Mouse (Mus musculus): ENCODE measurements around the gene Ppp2r5e.

Ppp2r5e gene

DNA sequence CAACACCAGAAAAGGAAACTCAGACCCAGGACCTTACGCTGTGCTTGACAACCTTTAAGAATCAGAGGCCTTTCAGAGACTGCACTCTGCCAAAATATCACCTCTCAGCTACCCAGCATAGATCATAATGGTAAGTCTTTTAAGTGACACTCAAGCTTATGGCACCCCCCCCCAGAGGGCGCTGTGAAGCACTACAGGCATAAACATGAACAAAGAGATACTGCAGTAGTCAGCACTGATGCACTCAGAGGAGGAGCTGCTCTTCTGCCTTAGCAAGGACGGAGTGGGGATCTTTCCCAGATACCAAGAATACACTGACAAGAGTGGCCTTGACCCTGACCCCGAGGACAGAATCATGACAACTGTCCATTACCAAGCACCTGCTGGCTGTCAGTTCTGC, 23.8 kb downstream of the Ppp2r5e start:
- 69% methylated on average over 4 of the region's 4 CpGs for WGBS

- WGBS: 59% methylated on average over 1 of the region's 1 CpGs
Measured at GRCm38 (mm10) chr12:75570138-75570537, 25.9 kb downstream of the Ppp2r5e start.

DNA sequence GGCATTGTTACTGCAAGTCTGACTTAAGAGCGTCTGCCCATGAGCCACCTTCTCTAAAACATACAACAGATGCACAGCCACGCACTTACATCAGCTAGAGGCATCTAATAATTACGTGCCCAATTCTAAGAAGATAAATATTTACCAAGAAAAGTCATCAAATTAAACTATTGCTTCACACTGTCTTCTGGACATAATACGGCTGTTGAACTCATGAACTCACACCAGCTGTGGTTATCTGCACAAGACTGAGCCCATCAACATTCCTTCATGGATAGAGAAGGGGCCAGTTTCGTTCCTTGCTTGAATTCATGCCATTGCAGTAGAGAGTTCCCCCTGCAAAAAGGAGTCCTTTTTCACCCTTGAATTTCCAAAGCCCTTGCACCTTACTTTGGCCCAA, 28.3 kb downstream of the Ppp2r5e start:
- WGBS: 75% methylated on average over 5 of the region's 5 CpGs

DNA sequence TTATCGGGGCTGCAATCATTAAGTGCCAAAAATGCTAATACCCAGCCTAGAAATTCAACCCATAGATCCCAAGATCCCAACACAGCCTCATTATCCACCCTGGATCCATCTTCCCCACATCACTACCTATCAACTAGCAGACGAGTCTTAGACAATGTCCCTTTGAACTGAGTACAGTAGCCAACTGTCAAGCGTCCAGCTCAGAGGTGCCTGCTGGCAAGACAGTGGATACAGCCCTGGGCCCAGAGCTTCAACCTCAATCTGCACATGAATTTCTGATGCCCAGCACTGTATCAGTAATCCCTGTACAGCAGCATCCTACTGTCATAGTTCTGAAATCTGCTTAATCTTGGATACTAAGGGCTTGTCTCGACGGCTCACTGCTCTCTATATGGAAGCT, 30.3 kb downstream of the Ppp2r5e start:
- 69% methylated on average over 5 of the region's 5 CpGs for WGBS

GRCm38 (mm10) chr12:75564498-75564897, 31.5 kb downstream of the Ppp2r5e start:
- 65% methylated on average over 1 of the region's 1 CpGs for WGBS

GRCm38 (mm10) chr12:75562996-75563618, 32.9 kb downstream of the Ppp2r5e start:
- WGBS: 94% methylated on average over 1 of the region's 1 CpGs

DNA sequence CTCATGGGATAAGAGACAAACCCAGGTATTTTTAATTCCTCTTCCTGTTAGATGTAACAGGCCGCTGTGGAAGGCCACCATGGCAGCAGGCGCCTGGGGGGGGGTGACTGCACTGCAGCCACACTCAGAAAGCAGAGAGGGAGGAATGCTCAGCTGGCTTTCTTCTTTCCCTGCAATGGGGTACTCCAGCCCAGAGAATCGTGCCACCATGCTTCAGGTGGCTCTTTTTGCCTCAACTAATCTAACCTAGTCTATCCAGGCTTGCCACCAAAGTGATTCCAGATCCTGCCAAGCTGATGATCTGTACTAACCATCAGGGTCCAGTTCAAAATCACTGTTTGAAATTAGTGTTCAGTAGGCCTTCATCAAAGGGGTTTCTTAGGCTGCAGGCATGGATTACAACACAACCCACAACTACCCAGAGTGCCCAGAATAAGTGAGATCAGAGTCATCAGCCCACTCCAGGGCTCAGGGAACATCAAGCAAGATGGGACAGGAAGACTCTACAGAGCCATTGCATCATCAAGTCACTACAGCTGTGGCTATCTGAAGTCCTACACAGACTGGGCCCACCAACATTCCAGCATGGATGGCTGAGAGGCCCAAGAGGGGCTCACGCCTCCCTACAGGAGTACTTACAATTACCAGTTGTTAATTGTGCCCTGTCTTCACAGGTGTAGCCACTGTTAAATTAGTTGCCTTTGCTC, 35.2 kb downstream of the Ppp2r5e start:
- 87% methylated on average over 4 of the region's 4 CpGs for WGBS

- 62% methylated on average over 2 of the region's 2 CpGs for WGBS
Measured at GRCm38 (mm10) chr12:75559196-75559595, 36.8 kb downstream of the Ppp2r5e start.

DNA sequence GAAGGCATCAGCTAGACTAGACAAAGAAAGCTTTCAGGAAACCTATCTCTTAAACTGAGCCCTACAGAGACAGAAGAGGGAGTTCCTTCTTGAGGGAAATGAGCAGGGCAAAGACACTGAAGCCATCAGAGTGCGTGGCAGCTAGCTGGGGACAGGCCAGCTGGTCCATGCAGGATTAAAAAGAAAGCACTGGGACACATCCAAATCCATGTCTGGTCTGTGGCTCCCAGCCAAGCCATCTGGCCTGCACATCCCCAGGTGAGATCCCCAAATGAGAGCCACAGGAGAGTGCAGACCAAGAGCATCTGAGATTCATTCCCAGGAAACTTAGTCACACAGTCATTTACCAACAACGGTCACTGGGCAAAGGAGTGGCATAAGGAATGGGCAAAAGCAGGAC, 38.2 kb downstream of the Ppp2r5e start:
- 54% methylated on average over 2 of the region's 2 CpGs for WGBS

DNA sequence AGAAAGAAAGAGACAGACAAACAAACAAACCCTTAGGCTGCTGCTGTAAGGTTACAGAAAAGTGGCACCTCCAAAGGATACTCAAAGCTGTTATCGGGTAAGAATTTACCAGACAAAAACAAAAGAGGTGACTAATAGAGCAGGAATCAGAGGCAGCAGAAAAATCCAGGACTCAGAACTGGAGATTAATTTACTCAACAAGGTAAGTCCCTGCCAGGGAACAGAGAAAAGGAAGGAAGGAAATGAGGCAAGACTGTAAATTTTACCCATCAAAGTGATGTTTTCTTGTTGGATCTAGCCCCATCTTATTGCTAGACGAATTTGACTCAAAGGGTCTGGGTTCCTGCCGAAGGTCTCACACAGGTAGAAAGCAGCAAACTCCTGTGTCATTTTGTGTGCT, 41.0 kb downstream of the Ppp2r5e start:
- WGBS: 61% methylated on average over 3 of the region's 3 CpGs

DNA sequence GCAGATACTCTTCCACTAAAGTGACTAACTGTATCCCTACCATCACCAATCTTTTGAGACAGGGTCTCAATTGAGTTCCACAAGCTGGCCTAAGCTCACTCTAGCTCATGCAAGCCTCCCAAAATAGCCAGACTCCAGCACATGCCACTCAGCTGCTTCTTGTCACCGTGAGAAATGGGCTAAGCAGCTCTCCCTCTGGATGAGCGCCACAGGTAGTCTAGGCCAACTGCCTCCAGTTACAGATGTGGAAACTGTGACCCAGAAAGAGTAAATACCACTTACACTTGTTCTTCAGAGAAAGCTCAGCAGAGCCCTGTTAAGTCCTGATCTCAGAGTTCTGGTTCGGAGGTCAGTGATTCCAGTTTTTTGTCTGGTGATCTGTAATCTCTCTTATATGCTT, 43.7 kb downstream of the Ppp2r5e start:
- 70% methylated on average over 3 of the region's 3 CpGs for WGBS

DNA sequence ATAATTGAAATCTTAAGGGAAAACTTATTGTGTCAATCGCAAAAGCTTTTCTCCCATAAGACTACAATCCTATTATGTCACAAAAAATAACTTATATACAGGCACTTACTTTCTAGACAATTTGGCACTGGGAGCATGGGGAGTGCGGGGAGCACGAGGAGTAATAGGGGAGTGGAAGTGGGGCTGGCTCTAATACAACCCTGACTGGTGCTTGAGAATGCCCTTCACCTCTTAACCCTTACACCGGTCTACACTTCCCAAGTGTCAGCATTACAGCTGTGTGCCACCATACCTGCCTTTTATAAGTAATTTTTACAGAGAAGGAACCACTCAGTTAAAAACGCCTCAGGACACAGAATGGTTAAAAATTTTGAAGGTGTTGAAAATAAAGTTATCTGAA, 44.4 kb downstream of the Ppp2r5e start:
- WGBS: 92% methylated on average over 5 of the region's 5 CpGs

DNA sequence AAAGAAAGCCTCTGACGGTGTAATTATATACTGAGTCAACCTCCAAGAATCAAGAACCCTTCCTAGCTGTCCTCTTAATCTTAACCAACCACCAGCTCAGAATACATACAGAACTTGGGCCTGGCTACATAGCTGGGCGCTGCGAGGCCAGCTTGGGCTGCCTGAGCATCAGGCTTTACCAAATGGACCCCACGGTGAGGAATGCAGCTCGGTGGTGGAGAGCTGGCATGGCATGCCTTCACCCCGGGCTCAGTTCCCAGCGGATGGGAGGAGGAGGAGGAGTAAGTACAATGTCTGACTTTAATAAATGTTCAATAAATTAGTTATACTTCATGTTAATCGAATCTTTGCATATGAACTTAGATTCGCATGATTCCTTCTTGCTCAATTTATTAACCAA, 47.0 kb downstream of the Ppp2r5e start:
- 61% methylated on average over 9 of the region's 9 CpGs for WGBS

DNA sequence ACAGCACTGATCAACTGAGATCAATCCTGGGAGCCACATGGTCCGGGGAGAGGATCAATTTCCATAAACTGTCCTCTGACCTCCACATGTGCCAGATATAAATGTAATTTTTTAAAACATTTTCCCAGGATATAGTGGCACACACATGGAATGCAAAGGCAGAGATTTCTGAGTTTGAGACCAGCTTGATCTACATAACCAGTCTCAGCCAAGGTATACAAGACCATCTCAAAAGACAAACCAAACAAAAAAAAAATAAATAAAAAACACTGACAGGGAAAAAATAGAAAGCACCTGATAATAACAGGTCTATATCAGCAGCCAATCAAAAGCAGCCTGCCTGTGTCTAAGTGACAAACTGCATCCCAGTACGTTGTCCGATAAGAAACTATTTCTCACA, 48.9 kb downstream of the Ppp2r5e start:
- WGBS: 82% methylated on average over 3 of the region's 3 CpGs

GRCm38 (mm10) chr12:75546241-75546640, 49.8 kb downstream of the Ppp2r5e start:
- WGBS: 60% methylated on average over 5 of the region's 5 CpGs

GRCm38 (mm10) chr12:75545431-75545925, 50.6 kb downstream of the Ppp2r5e start:
- 91% methylated on average over 4 of the region's 4 CpGs for WGBS

DNA sequence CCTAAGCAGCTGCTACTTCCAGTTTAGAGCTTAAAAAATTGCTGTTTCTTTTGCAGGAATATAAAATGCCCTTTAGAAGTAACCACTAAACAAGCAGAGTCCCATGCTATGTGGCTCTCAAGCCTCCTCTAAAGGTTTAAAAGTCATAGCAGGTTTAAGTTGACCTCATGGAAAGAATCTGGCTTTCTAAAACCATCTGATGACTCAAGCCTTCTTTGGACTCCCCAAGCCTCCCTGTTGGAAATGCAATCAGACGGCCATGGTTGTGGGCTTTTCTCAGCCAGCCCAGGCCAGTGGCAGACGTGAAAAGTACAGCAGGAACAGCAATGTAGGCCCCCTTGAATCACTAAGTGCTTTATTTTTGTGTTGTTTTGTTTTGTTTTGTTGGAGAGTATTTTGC, 51.4 kb downstream of the Ppp2r5e start:
- WGBS: 59% methylated on average over 2 of the region's 2 CpGs

- 57% methylated on average over 2 of the region's 2 CpGs for WGBS
Measured at GRCm38 (mm10) chr12:75544259-75544658, 51.8 kb downstream of the Ppp2r5e start.

DNA sequence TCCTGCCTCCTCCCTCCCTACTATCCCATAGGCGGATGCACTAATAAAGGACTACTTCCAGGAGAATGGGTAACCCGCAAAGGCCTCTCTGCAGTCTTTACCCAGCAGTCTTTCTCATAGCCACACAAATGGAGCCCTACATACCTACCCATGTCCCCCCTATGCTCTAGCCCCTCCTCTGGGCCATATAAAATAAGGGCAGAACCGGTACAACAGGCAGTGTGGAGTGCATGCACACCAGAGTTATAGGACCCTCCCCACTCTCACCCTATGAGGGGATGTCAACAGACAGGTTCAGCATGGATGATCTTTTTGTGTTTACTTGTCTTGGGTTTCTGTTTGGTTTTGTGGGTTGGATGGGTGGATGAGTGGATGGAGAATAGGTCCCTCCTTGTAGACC, 52.7 kb downstream of the Ppp2r5e start:
- WGBS: 69% methylated on average over 3 of the region's 3 CpGs

- 47% methylated on average over 5 of the region's 5 CpGs for WGBS
Measured at GRCm38 (mm10) chr12:75540621-75541171, 55.3 kb downstream of the Ppp2r5e start.

DNA sequence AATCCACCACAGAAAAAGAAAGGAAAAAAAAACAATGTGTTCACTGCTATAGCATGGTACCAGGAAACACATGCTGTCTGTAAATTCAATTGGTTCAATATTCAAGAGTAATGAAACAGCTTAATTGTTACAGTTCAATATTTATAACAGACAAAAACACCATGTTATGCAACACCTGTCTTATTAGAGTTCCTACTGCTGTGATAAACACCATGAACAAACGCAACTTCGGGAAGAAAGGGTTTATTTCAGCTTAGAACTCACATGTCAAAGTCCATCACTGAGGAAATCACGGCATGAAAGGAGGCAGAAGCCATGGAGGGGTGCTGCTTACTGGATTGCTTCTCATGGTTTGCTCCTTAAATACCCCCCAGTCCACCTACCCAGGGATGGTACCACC, 56.8 kb downstream of the Ppp2r5e start:
- WGBS: 65% methylated on average over 3 of the region's 3 CpGs

DNA sequence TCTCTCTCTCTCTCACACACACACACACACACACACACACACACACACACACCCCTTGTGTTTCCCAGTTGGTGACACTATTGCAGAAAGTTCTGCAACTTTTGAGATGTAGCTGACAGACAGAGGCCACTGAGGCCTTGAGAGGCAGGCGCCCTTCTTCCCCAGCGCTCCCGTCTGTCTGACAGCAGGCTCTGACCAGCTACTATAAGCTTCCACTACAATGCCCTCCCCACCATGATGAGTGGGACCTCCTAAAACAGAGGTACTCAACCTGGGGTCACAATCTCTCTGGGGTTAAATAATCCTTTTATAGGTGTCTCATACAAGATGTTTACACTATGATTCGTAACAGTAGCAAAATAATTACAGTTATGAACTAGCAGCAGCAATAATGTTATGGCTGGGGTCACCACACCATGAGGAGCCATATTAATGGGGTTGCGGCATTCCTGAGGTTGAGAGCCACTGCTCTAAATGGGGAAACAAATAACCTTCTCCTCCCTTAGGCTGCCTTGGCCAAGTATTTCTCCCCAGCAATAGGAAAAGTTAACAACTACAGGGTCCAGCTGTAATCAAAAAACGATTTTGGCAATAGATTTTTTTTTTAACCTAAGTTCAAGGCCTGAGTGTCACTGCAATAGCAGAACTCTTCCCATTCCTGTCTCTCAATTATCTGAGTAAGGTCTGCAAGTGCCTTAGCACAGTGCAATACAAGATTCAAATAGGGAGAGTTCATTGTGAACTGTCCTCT, 58.2 kb downstream of the Ppp2r5e start:
- WGBS: 75% methylated on average over 6 of the region's 6 CpGs
